Mouse (Mus musculus) heart, postnatal 0 days (tissue): Measurements from ENCODE around the gene Armh2.

Experiments used
- CTCF ChIP-seq: IDR thresholded peaks from 2 replicates; pipeline ENCODE4 v1.5.1; 2016; ENCODE audit warnings: antibody characterized with exemption, control low read depth, low read depth
- EP300 ChIP-seq: IDR thresholded peaks from 2 replicates; pipeline ENCODE4 v1.6.1; 2016; ENCODE audit warnings: antibody characterized with exemption, low read depth

- TF ChIP-seq CTCF (no peak), EP300 (no peak)
Measured at GRCm38 (mm10) chr13:24715601-24716000, 25.4 kb upstream of the Armh2 start.
